Comparison of ENCODE assay signal across 8 mouse cellular contexts in the genomic region with DNA sequence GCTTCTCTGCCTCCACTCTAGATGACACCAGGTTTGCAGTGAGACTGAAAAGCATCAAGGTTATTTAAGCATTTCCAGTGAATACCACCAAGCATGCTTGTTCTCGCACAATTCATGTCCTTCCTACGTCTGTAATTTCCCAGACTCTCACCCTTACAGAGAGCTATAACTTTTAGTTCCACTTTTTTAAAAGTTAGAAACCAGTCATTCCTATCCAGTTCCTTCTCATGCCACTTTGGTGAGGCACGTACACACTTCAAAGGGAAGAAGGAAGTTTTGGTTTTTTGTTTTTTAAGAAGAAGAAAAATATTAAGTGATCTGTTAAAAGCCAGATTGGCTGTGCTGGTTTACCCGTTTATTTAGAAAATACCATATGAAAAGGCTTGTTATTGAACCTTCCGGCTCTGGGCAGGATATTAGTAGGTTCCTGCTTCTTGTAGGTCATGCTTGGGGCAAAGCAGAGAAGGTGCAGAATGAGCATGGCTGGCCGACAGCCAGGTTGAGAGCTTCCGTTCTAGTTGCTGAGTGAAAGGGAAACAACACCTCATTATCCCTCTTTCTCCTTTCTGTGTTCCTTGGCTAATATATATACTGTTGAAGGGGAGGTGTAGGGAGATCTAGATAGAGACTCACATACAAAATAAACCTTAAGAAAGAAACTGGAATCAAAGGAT.
DNase-seq lines count a peak whose midpoint lies in the region.

No protein-coding gene starts in this region.

- DNase-seq in adrenal gland, postnatal 14 days = peak; percentile 54
- DNase-seq in adrenal gland, adult 8-10 months = no peak
- DNase-seq in CD4-positive helper T cell, adult 2 months (ENCODE audit: low read depth, low spot score) = peak; percentile 57
- DNase-seq in heart, postnatal 14 days = peak; percentile 50 to 55
- DNase-seq in lung, postnatal 10 days = peak; percentile 71
- no peak for DNase-seq in cerebellum, postnatal 14 days
- DNase-seq in ovary, postnatal 36 days (ENCODE audit: low spot score) = no peak
- no peak for DNase-seq in thymus, postnatal 10 days (ENCODE audit: low spot score in 2 of 2)

- intact Hi-C loops in heart, postnatal 14 days (cut with DNase I) = no loop called here

Comparison
In these comparisons a context has a peak if more than half of its experiments do, and no peak if none do; other contexts are left out.
1. DNase-seq: peak in adrenal gland, postnatal 14 days (single experiment), CD4-positive helper T cell, adult 2 months (single experiment), heart, postnatal 14 days (2 of 2) and lung, postnatal 10 days (single experiment); none in adrenal gland, adult 8-10 months (single experiment), cerebellum, postnatal 14 days (0 of 2), ovary, postnatal 36 days (single experiment) and thymus, postnatal 10 days (0 of 2).